Mouse (Mus musculus): Measurements from ENCODE around the gene Kcnj9.

DNA sequence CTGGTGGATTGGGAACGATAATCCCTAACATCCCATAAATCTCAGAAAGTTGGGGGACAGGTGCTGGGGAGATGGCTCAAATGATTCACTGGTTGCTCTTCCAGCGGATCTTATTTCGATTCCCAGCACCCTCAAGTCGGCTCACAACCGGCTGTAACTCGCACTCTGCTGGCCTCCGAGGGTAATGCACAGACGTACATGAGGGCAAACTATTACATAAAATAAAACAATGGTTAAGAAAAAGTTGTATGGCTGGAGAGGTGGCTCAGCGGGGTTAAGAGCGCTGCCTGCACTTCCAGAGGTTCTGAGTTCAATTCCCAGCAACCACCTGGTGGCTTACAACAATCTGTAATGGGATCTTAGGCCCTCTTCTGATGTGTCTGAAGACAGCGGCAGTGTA, 2.4 kb downstream of the Kcnj9 start:
- no peak for TF ChIP-seq POLR2A (IDR thresholded peaks at IDR 0.05; ENCODE audit: insufficient read depth, low read depth, low read length)
- no peak for TF ChIP-seq CTCF (IDR thresholded peaks at IDR 0.05)
- TF ChIP-seq EP300 (IDR thresholded peaks at IDR 0.05; ENCODE audit: insufficient read depth, low read depth, low read length) = no peak
